ENCODE assay signal across 8 mouse cellular contexts in genomic region chr4:44167397-44168121, GRCm38 (mm10).
DNase-seq lines count a peak whose midpoint lies in the region; ATAC-seq lines count a peak whose summit lies in the region.

No protein-coding gene starts in this region.

- DNase-seq in NIH3T3 (ENCODE audit: low read depth), result peak; percentile 94
- peak; percentile 92 to 96 for DNase-seq in cerebellum, postnatal 10 days
- DNase-seq in frontal cortex, postnatal 25 days (ENCODE audit: low spot score in 2 of 2), result peak; percentile 44 to 54
- peak; percentile 92 for DNase-seq in hindbrain, embryonic 14.5 days (ENCODE audit: low spot score)
- DNase-seq in layer of hippocampus, postnatal 36 days, result peak; percentile 73 to 78
- peak; percentile 89 for DNase-seq in lung, postnatal 36 days
- peak; percentile 96 for DNase-seq in retina, postnatal 1 day
- peak; percentile 71 to 74 for DNase-seq in urinary bladder, adult 18-20 months (ENCODE audit: low spot score in 2 of 2)

- H3K9me3 ChIP-seq in hindbrain, embryonic 14.5 days (ENCODE audit: control insufficient read depth, low read length), result no peaks in the 10 kb centered on the region

- H3K4me2 ChIP-seq in hindbrain, embryonic 14.5 days (replicated peaks), result peak overlapping the region; percentile 85

- no peaks in the 10 kb centered on the region for H3K36me3 ChIP-seq in hindbrain, embryonic 14.5 days (replicated peaks; ENCODE audit: control insufficient read depth, insufficient read depth)

- H3K9ac ChIP-seq in hindbrain, embryonic 14.5 days, result peak overlapping the region; percentile 98

- WGBS in hindbrain, embryonic 14.5 days, result under 1% methylated on average over 80 of the region's 95 CpGs

- peaks cover 40% of the 10 kb centered on the region for H3K4me1 ChIP-seq in hindbrain, embryonic 14.5 days (replicated peaks; ENCODE audit: control insufficient read depth, insufficient read depth, low read length)

- H3K27me3 ChIP-seq in hindbrain, embryonic 14.5 days (ENCODE audit: control insufficient read depth, insufficient read depth, low read length), result no peaks in the 10 kb centered on the region

- peak; percentile 91 for ATAC-seq in hindbrain, embryonic 14.5 days (ENCODE audit: low FRiP score)

- H3K4me3 ChIP-seq in hindbrain, embryonic 14.5 days (replicated peaks; ENCODE audit: low read length), result peak overlapping the region; percentile 99

- H3K27ac ChIP-seq in hindbrain, embryonic 14.5 days, result peak overlapping the region; percentile 99

Comparison
In these comparisons a context has a peak if more than half of its experiments do, and no peak if none do; other contexts are left out.
1. Peak in every context shown above with its lines: DNase-seq, ATAC-seq, H3K4me3 ChIP-seq and H3K27ac ChIP-seq.